Mouse (Mus musculus): ENCODE results near the gene Wbp11.

GRCm38 (mm10) chr6:136868921-136869320 is 40.9 kb upstream of the Wbp11 start:
- TF ChIP-seq CTCF (IDR thresholded peaks at IDR 0.05; ENCODE audit: low read depth, low read length) (no peak), POLR2A (IDR thresholded peaks at IDR 0.05; ENCODE audit: insufficient read depth, low read length) (no peak), EP300 (IDR thresholded peaks at IDR 0.05; ENCODE audit: insufficient read depth, low read depth, low read length) (no peak)
